Mouse (Mus musculus) right cerebral cortex, postnatal 36 days (tissue): Measurements from ENCODE around the gene Nemp2.
"Not testable (repeated sequence)": the region's sequence is repeated elsewhere in the genome, so short reads cannot be mapped to it uniquely, and the experiment has no call there.

Source experiments
- DNase-seq, 2 experiments: peaks; one replicate each; pipeline ENCODE4 v3.0.0; 2022; ENCODE audit warnings: low spot score in 2 of 2, mixed read lengths in 1 of 2

Gene Nemp2

DNA sequence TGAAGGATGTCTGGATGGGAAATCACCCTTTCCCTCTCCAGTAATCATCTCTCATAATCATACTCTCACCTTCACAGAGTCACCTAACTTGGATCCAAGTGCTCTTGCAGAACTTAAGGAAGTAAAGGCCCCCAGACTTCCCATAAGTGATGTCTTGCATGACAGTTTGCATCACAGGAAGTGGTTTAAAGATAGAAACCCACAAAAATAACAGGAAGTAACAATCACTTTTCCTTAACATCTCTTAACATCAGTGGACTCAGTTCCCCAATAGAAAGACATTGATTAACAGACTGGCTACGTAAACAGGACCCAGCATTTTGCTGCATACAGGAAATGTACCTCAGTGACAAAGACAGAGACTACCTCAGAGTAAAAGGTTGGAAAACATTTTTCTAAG, 22.9 kb downstream of the Nemp2 start:
- DNase-seq, result no peak

DNA sequence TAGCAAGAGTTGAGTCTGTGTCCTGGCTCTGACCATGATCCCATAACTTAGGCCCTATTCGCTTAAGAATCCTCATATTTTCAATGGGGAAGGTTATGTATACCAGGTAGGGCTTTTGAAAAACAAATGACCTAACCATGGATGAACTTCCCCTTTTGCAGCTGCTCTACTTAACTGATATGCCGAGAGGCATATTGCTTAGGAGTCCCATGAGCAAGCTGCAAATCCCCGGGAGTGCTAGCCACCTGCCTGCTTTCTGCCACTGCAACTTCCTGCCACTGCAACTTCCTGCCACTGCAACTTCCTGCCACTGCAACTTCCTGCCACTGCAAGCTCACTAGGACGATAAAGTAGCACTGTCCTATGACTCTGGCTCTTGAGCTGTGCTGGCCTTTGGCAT, 24.6 kb downstream of the Nemp2 start:
- no peak for DNase-seq

DNA sequence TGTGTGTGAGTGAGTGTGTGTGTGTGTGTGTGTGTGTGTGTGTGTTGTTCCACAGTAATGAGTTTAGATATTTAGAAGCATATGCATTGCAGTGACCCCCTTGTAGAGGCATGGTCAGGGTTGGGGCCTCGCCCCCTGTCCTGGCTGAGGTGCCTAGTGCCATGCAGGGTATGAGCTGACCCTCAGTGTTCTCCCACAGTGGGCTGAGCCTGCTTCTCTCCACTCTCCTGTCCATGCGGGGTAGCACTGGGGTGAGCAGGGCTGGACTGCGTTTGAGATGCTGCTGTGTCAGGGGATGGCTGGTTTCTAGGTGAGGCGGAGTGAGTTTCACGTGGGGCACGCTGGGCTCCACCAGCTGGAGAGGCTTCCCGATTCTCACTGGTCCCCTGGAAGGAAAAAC, 27.7 kb downstream of the Nemp2 start:
- DNase-seq, result no peak

DNA sequence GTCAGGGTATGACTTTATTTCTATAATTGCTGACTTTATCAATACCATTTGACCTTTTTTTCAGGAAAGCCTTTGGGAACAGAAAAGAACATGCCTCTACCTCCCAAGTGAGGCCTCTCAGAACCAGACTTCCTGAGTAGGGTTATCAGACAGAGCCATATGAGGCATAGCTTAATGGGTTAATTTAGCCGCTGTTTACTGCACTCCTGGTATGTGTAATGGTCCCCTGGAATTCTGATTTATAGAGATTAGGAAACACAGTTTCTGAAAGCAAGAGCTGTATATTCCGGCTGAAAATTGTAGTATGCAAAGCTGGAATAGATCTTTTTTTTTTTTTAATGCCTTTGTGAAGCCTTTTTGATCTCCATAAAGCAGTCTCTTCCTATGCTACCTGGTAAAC, 29.8 kb downstream of the Nemp2 start:
- DNase-seq, result no peak

DNA sequence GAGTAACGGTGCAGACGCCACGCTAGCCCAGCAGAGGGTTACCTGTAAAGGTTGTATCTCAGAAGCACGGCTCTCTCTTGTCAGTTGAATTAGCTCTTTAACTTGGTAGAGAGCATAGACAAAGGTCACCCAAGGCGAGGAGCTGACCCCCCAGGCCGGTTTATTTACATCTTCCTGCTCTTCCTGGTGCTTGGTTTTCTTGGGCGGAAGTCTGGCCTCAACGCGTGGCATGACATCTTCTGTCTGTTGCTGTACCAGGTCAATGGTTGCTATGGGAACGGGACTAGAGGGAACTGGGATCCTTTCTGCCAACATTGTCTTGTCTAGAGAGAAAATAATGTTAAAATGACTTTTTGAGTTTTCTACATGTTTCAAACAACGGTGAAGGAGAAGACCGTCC, 30.3 kb downstream of the Nemp2 start:
- DNase-seq, result no peak

DNA sequence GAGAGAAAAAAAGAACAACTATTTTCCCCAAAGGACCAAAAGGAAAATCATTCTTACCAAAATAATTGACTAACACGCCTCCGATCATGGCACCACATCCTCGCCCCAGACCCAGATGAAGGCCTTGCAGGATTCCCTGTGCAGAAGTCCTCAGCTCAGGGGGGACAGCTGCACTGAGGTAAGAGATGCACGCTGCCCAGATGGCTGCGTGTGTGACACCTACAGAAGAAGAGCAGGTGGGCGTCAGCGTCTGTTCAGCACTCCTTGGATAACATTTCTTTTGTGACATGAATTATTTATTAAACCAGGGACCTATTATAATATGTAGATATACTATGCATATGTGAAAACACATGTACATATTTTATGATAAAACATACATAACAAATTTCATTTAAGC, 32.7 kb downstream of the Nemp2 start:
- peak; percentile 49 to 69 for DNase-seq

DNA sequence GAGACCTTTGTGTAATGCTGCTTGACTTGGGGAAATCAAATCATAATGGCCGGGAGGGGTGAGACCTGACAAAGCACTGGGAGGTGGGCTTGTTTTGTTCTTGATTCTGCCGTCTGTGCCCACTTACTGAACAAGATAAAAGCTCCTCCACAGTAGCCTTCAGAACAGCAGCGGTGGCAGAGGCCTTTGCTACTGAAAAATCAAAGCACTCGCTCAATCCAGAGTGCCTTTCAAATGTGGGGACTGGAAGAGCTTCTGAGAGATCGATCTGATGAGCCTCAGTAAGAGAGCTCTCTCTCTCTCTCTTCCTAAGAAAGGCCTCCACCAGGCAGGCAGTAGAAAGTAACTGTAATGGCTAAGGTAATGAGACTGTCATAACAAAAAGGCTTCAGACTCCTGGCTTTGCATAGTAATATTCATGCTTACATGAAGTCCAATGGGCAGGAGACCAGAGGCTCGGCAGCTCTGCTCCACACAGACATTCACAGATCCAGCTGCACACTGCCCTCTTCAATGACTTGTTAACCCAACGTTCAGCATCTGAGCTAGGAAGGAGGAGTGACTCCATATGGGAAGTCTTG, 38.3 kb downstream of the Nemp2 start:
- no peak for DNase-seq

DNA sequence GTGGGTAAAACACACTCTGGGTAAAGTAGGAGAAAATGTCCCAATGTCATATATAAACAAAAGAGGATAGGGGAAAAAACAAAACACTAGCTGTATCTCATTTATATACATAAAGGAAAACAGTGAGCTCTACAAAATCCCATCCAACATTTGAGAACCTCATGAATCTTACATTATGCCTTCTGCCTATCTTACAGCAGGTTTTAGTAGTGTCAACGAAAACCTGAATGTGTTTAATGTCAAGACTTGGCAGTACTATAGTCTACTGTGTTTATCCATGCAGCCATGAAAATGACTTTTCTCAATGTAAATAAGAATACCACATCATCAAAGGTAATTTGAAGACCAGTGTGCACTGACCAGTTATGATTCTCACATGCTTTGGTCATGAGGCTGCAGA, 39.4 kb downstream of the Nemp2 start:
- no peak for DNase-seq

DNA sequence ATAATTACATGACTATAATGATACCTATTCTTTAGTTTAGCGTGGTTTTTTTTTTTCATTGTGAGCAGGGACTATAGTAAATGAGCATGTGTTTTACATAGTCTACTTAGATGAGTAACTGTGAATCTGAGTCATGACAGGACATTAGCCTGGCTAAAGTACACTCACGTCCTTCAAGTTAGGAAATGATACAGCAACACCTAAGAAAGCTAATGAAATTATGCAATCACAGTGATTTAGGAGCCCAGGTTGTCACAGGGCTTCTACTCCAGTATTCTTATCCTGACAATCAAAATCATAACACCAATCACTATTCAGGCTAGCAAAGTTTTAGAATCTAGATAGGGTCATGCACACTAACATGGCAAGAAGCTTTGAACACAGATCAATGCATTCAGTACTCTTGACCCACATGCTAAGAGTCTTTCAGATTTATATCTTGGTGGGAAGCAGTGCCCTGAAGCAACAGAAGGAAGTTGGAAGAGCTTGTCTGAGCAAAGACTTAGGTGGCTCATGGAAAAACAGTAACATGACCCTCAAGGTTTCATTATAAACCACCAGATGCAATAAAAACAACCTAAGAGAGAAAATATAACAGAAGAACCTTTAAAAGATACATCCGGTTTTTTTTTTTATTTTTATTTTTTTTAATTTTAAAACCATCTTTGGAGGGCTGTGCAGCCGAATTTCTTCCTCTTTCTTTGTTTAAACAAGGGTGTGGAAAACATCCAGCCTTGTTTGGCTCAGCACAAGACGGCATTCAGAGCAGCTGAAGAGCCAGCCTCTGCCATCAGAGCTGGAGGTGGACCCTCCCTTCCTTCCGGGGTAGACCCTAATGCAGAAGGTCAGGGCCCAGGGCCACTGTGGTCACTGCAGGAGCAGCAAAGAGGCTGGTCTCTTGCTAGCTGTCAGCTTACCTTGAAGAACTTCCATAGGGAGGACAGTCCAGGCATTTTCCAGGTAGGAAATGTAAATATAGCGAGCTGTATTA, 45.4 kb downstream of the Nemp2 start:
- DNase-seq, result no peak

DNA sequence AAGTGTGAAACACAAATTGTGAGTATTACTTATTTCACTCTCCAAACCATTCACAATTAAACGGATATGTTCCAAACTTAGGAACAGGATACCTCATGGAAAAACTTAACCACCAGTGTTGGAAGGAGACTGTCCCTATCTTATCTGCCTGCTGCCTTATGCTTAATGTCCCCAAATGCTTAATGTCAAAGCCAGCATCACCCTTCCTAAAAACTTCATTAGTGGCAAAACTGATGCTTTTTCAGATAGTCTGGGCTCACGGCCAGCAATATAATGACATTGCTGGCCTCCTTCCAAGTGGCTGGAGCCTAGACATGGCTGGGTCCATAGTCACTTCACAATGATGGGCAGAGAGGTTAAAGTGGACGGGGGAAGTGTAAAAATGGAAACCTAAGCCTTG, 46.1 kb downstream of the Nemp2 start:
- no peak for DNase-seq

DNA sequence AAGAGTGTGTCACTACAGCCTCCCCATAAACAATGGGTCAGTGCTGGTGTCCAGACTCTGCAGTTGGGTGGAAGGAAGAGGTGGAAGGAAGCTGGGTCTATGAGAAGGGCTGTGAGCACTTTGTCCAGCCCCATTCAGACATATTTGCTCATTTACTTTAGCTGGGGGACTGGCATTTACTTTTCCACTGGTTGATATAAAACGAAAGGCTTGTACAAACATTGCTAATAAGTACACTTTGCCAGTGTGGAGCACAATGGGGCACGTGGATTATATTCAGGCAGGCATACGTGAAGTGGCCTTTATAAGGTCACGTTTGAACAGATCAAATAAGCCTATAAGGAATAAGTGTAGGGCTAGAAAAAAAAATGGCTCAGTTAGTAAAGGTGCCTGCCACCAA, 53.0 kb downstream of the Nemp2 start:
- no peak for DNase-seq

DNA sequence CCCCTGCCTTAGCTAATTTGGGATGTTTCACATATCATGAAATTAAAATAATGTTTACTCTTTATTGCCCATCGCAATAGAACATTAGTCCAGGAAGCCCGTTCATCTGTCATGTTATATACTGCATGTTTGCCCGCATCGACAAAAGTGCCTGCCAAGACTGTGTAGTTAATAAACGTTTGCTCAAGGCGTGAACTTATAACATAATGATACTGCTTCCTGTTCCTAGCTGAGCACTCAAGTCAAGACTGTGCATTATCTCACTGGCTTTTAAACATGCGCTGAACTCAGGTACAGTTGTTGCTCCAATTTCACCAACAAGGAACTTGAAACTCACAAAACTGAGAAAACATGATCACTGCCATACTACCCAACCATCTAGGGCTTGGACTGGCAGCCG, 57.1 kb downstream of the Nemp2 start:
- DNase-seq, result no peak

DNA sequence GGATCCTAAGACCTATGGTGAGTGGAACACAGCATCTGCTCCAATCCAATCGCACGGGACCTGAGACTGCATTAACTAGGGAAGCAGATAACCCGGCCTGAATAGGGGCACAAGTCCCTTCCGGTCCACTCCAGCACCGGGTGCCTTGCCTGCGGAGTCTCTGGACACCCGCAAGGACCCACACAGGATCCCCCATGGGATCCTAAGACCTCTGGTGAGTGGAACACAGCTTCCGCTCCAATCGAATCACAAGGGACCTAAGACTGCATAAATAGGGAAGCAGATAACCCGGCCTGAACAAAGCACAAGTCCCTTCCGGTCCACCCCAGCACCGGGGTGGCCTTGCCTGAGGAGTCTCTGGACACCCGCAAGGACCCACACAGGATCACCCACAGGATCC, 64.0 kb downstream of the Nemp2 start:
- not testable (repeated sequence) for DNase-seq
